Mouse (Mus musculus) spleen, postnatal 4 days (tissue): ENCODE data around the gene Ccdc71.

Experiments used
- DNase-seq, 2 experiments: peaks; one replicate each; pipeline ENCODE4 v3.0.0; 2022; ENCODE audit warnings: low spot score in 2 of 2

Gene Ccdc71

GRCm38 (mm10) chr9:108460319-108461178 is at the start of gene Ccdc71:
Ccdc71 (plus strand) TSS chr9:108460527.
- peak; percentile 82 to 89 for DNase-seq

GRCm38 (mm10) chr9:108411381-108411942 is 48.9 kb upstream of the Ccdc71 start:
- no peak for DNase-seq

- no peak for DNase-seq
These were observed 48.1 kb upstream of the Ccdc71 start for GRCm38 (mm10) chr9:108412221-108412620.

- no peak for DNase-seq
These were observed 31.9 kb upstream of the Ccdc71 start, which contains the start of gene Ccdc36 for GRCm38 (mm10) chr9:108428384-108428783. Ccdc36 (minus strand) TSS chr9:108428484.

- DNase-seq: peak in 1 of 2 experiments; percentile 64
These were observed 28.8 kb upstream of the Ccdc71 start for GRCm38 (mm10) chr9:108431431-108432067.

- DNase-seq: no peak
These were observed 24.1 kb upstream of the Ccdc71 start, which contains the start of gene BC048562 for GRCm38 (mm10) chr9:108436182-108436581. BC048562 (plus strand) TSS chr9:108436482.

GRCm38 (mm10) chr9:108439176-108439575 is 21.2 kb upstream of the Ccdc71 start:
- DNase-seq: no peak

GRCm38 (mm10) chr9:108440485-108440884 is 19.8 kb upstream of the Ccdc71 start:
- no peak for DNase-seq

- no peak for DNase-seq
These were observed 18.9 kb upstream of the Ccdc71 start for GRCm38 (mm10) chr9:108441236-108441919.

- no peak for DNase-seq
These were observed 15.2 kb upstream of the Ccdc71 start for GRCm38 (mm10) chr9:108445125-108445524.

GRCm38 (mm10) chr9:108449860-108450259 is 10.5 kb upstream of the Ccdc71 start:
- DNase-seq: no peak

GRCm38 (mm10) chr9:108450292-108451169 is 9.8 kb upstream of the Ccdc71 start:
- DNase-seq: no peak

GRCm38 (mm10) chr9:108451170-108451493 is 9.2 kb upstream of the Ccdc71 start:
- DNase-seq: peak in 1 of 2 experiments; percentile 64

GRCm38 (mm10) chr9:108451519-108452160 is 8.7 kb upstream of the Ccdc71 start:
- no peak for DNase-seq

- DNase-seq: peak; percentile 86 to 98
These were observed 7.9 kb upstream of the Ccdc71 start for GRCm38 (mm10) chr9:108452291-108452906.

- DNase-seq: no peak
These were observed 7.4 kb upstream of the Ccdc71 start for GRCm38 (mm10) chr9:108452911-108453310.

- no peak for DNase-seq
These were observed 6.9 kb upstream of the Ccdc71 start for GRCm38 (mm10) chr9:108453458-108453857.

- no peak for DNase-seq
These were observed 5.9 kb upstream of the Ccdc71 start for GRCm38 (mm10) chr9:108454429-108454828.

- DNase-seq: no peak
These were observed 4.4 kb upstream of the Ccdc71 start for GRCm38 (mm10) chr9:108455747-108456571.
